Mouse (Mus musculus) forebrain, embryonic 11.5 days (tissue): ENCODE measurements at regions not wholly inside any gene's neighbourhood (a gene's known extent, or its start where the extent isn't known, plus 50 kb on each side); places are given as distances from the start of the nearest gene placed in this dataset.

Source experiments
- ATAC-seq: fragments of 200-750 bp; cut with Nextera tagmentation; replicated peaks from 2 replicates; pipeline ENCODE4 v1.8.0; 2017; ENCODE audit warnings: moderate TSS enrichment; ENCODE audit not compliant: low FRiP score
- DNase-seq: peaks from one replicate; pipeline ENCODE4 v3.0.0-alpha.2; 2017; ENCODE audit warnings: low spot score
- H3K27ac ChIP-seq: fragments of 300-500 bp; sonication (generic); 2 replicates; pipeline ENCODE4 v1.5.1; 2014; ENCODE audit warnings: low read depth, low read length
- H3K27me3 ChIP-seq: fragments of 300-500 bp; sonication (generic); 2 replicates; pipeline ENCODE4 v1.6.1; 2014; ENCODE audit warnings: mild to moderate bottlenecking, low read length, mixed read lengths; ENCODE audit not compliant: control insufficient read depth, insufficient read depth
- H3K36me3 ChIP-seq: fragments of 300-500 bp; sonication (generic); 2 replicates; pipeline ENCODE4 v1.6.1; 2014; ENCODE audit warnings: mild to moderate bottlenecking, low read length, moderate library complexity, mixed read lengths; ENCODE audit not compliant: control insufficient read depth, insufficient read depth
- H3K4me1 ChIP-seq: fragments of 300-500 bp; sonication (generic); replicated peaks from 2 replicates; pipeline ENCODE4 v1.6.1; 2014; ENCODE audit warnings: low read length, mixed read lengths; ENCODE audit not compliant: control insufficient read depth, insufficient read depth
- H3K4me2 ChIP-seq: fragments of 300-500 bp; sonication (generic); 2 replicates; pipeline ENCODE4 v1.6.1; 2014; ENCODE audit warnings: low read depth, mild to moderate bottlenecking, low read length, moderate library complexity, mixed read lengths; ENCODE audit not compliant: severe bottlenecking
- H3K4me3 ChIP-seq: fragments of 300-500 bp; sonication (generic); 2 replicates; pipeline ENCODE4 v1.5.1; 2014; ENCODE audit warnings: low read depth, low read length
- H3K9ac ChIP-seq: fragments of 300-500 bp; sonication (generic); 2 replicates; pipeline ENCODE4 v1.6.1; 2014; ENCODE audit warnings: low read length
- H3K9me3 ChIP-seq: fragments of 300-500 bp; sonication (generic); 2 replicates; pipeline ENCODE4 v1.6.1; 2016; ENCODE audit warnings: low read length, mixed read lengths; ENCODE audit not compliant: control insufficient read depth
- WGBS: fragments of 180-500 bp; shearing (Covaris S2); extraction: QIAGEN DNeasy Blood & Tissue Kit; methylation state at CpG from one replicate; pipeline ENCODE4 v1.1.7; 2014; 5-methylcytosine and 5-hydroxymethylcytosine counted together

DNA sequence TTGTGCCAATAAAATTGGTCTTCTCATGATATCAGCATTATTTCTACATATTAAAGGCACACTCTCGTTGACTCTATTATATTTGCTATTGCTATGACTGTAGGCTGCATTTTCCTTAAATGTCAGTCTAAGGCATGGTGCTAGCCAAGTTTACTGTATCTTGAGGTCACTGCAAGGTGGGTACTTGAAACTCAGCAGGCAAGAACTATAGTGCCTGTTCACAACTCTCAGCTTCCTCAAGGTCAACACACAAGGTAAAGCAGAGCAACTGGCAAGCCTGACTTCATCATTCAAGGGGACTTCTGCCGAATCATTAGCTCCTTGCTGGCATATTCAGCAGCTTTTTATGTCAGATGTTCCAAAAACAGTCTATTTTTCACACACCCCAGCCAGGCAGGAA, 667.1 kb upstream of the B3galt2 start:
- H3K4me2 ChIP-seq, result no peak overlapping the region
- H3K36me3 ChIP-seq, result no peaks in the 10 kb centered on the region
- H3K9ac ChIP-seq, result no peak overlapping the region
- no peak for DNase-seq
- 91% methylated on average over 2 of the region's 2 CpGs for WGBS
- ATAC-seq, result no peak
- H3K4me3 ChIP-seq, result no peak overlapping the region
- H3K9me3 ChIP-seq, result no peaks in the 10 kb centered on the region
- H3K27ac ChIP-seq, result no peak overlapping the region
- no peaks in the 10 kb centered on the region for H3K4me1 ChIP-seq
- no peaks in the 10 kb centered on the region for H3K27me3 ChIP-seq

DNA sequence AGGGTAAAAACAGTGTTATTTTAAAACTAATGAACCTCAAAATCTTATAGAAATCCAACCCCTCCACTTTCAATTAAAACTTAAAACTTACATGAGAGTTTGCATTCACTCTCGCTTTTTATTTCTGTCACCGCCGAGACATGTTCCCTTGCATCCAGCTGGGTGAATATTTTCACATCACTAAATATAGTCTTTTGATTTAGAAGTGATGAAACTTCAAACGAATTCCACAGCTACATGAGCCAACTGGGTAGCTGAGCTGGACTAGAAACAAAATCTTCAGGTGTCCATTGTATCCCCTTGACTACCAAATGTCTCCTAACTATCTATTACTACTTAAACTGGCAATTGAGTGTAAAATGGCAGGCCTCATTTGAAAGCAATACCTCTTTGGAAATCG, 657.5 kb upstream of the B3galt2 start:
- Histone ChIP-seq H3K9me3 (no peaks in the 10 kb centered on the region), H3K27ac (no peak overlapping the region), H3K4me1 (no peaks in the 10 kb centered on the region), H3K4me2 (no peak overlapping the region), H3K9ac (no peak overlapping the region), H3K4me3 (no peak overlapping the region), H3K27me3 (no peaks in the 10 kb centered on the region), H3K36me3 (no peaks in the 10 kb centered on the region)
- ATAC-seq (no peak), DNase-seq (no peak)
- WGBS, result 85% methylated on average over 5 of the region's 5 CpGs

- Histone ChIP-seq H3K4me1 (no peaks in the 10 kb centered on the region), H3K4me3 (no peak overlapping the region), H3K4me2 (no peak overlapping the region), H3K9me3 (no peaks in the 10 kb centered on the region), H3K9ac (no peak overlapping the region), H3K27me3 (no peaks in the 10 kb centered on the region), H3K36me3 (no peaks in the 10 kb centered on the region), H3K27ac (no peak overlapping the region)
- ATAC-seq (no peak), DNase-seq (no peak)
- 89% methylated on average over 3 of the region's 3 CpGs for WGBS
These were observed 656.8 kb upstream of the B3galt2 start for GRCm38 (mm10) chr1:142983641-142984040.

GRCm38 (mm10) chr1:142985516-142985915, 654.9 kb upstream of the B3galt2 start:
- Histone ChIP-seq H3K36me3 (no peaks in the 10 kb centered on the region), H3K4me3 (no peak overlapping the region), H3K4me2 (no peak overlapping the region), H3K9me3 (no peaks in the 10 kb centered on the region), H3K27ac (no peak overlapping the region), H3K9ac (no peak overlapping the region), H3K4me1 (no peaks in the 10 kb centered on the region), H3K27me3 (no peaks in the 10 kb centered on the region)
- WGBS, result 66% methylated on average over 1 of the region's 1 CpGs
- ATAC-seq (no peak), DNase-seq (no peak)

- H3K9me3 ChIP-seq, result no peaks in the 10 kb centered on the region
- H3K4me2 ChIP-seq, result no peak overlapping the region
- no peaks in the 10 kb centered on the region for H3K36me3 ChIP-seq
- no peak overlapping the region for H3K4me3 ChIP-seq
- whole genome bisulfite sequencing, result 57% methylated on average over 1 of the region's 1 CpGs
- DNase-seq, result no peak
- no peak overlapping the region for H3K9ac ChIP-seq
- no peak for ATAC-seq
- no peak overlapping the region for H3K27ac ChIP-seq
- H3K27me3 ChIP-seq, result no peaks in the 10 kb centered on the region
- no peaks in the 10 kb centered on the region for H3K4me1 ChIP-seq
These were observed 640.2 kb upstream of the B3galt2 start for GRCm38 (mm10) chr1:143000216-143000615.

- WGBS, result 87% methylated on average over 3 of the region's 3 CpGs
- no peaks in the 10 kb centered on the region for H3K27me3 ChIP-seq
- ATAC-seq, result no peak
These were observed 639.4 kb upstream of the B3galt2 start for GRCm38 (mm10) chr1:143001112-143001511.

GRCm38 (mm10) chr1:143006045-143006444, 634.4 kb upstream of the B3galt2 start:
- no peak overlapping the region for H3K9ac ChIP-seq
- H3K36me3 ChIP-seq, result no peaks in the 10 kb centered on the region
- DNase-seq (no peak), ATAC-seq (no peak)
- WGBS, result 90% methylated on average over 3 of the region's 3 CpGs
- no peaks in the 10 kb centered on the region for H3K27me3 ChIP-seq
- no peak overlapping the region for H3K4me2 ChIP-seq
- no peaks in the 10 kb centered on the region for H3K9me3 ChIP-seq
- H3K4me1 ChIP-seq, result no peaks in the 10 kb centered on the region
- no peak overlapping the region for H3K4me3 ChIP-seq
- H3K27ac ChIP-seq, result no peak overlapping the region

More at GRCm38 (mm10) chr1:143001112-143001511, 639.4 kb upstream of the B3galt2 start:
- Histone ChIP-seq H3K9ac (no peak overlapping the region), H3K9me3 (no peaks in the 10 kb centered on the region), H3K4me1 (no peaks in the 10 kb centered on the region), H3K27ac (no peak overlapping the region), H3K36me3 (no peaks in the 10 kb centered on the region), H3K4me2 (no peak overlapping the region), H3K4me3 (no peak overlapping the region)
- no peak for DNase-seq

- 88% methylated on average over 2 of the region's 2 CpGs for WGBS
- Histone ChIP-seq H3K4me1 (no peaks in the 10 kb centered on the region), H3K9ac (no peak overlapping the region), H3K27ac (no peak overlapping the region), H3K9me3 (no peaks in the 10 kb centered on the region), H3K4me2 (no peak overlapping the region), H3K27me3 (no peaks in the 10 kb centered on the region), H3K36me3 (no peaks in the 10 kb centered on the region), H3K4me3 (no peak overlapping the region)
- DNase-seq, result no peak
- no peak for ATAC-seq
These were observed 620.5 kb upstream of the B3galt2 start for GRCm38 (mm10) chr1:143019982-143020381.

GRCm38 (mm10) chr1:143053161-143053560, 587.3 kb upstream of the B3galt2 start:
- DNase-seq (no peak), ATAC-seq (no peak)
- Histone ChIP-seq H3K4me1 (no peaks in the 10 kb centered on the region), H3K4me3 (no peak overlapping the region), H3K9me3 (no peaks in the 10 kb centered on the region), H3K27ac (no peak overlapping the region), H3K4me2 (no peak overlapping the region), H3K36me3 (no peaks in the 10 kb centered on the region), H3K27me3 (no peaks in the 10 kb centered on the region), H3K9ac (no peak overlapping the region)
- WGBS, result 85% methylated on average over 2 of the region's 2 CpGs
